Mouse (Mus musculus): ENCODE measurements around the gene 4930524B15Rik.

DNA sequence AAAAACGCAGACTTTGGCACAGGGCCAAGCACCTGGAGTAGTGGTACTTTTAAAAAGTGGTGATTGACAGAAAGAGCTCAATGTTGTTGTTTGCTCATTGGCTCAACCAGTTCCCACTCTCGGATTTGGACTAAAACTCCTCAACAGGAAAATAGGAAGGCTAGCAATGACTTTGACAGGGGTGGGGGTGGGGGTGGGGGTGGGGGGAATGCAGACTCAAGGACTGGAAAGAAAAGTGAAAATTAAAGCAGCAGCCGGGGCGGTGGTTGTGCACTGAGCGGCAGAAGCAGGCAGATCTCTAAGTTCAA is 45.2 kb downstream of the 4930524B15Rik start:
- no peak for TF ChIP-seq CTCF (IDR thresholded peaks at IDR 0.05; ENCODE audit: borderline replicate concordance, insufficient read depth, low read depth, low read length)
- TF ChIP-seq POLR2A (IDR thresholded peaks at IDR 0.05; ENCODE audit: borderline replicate concordance, insufficient read depth, low read length), result no peak

Data from cerebellum, adult 2 months (tissue).